Mouse (Mus musculus) midbrain, embryonic 10.5 days (tissue): ENCODE measurements around the gene Zfp422. TPM values are rescaled to one million over a fixed set of nuclear protein-coding genes. Genes with fewer than 3 reads are reported as not detected.
"Not testable (repeated sequence)": the region's sequence is repeated elsewhere in the genome, so short reads cannot be mapped to it uniquely, and the experiment has no call there.

ENCODE experiments used
- DNase-seq: peaks from one replicate; pipeline ENCODE4 v3.0.0-alpha.2; 2017; ENCODE audit warnings: low spot score
- H3K27ac ChIP-seq: fragments of 300-500 bp; sonication (generic); replicated peaks from 2 replicates; pipeline ENCODE4 v1.5.1; 2016; ENCODE audit warnings: mild to moderate bottlenecking
- H3K27me3 ChIP-seq: fragments of 300-500 bp; sonication (generic); 2 replicates; pipeline ENCODE4 v1.6.1; 2016; ENCODE audit warnings: low read depth, mild to moderate bottlenecking; ENCODE audit not compliant: poor library complexity, severe bottlenecking
- H3K36me3 ChIP-seq: fragments of 300-500 bp; sonication (generic); 2 replicates; pipeline ENCODE4 v1.6.1; 2016; ENCODE audit warnings: mild to moderate bottlenecking, moderate library complexity
- H3K4me1 ChIP-seq: fragments of 300-500 bp; sonication (generic); 2 replicates; pipeline ENCODE4 v1.6.1; 2016
- H3K4me3 ChIP-seq: fragments of 300-500 bp; sonication (generic); 2 replicates; pipeline ENCODE4 v1.5.1; 2016; ENCODE audit warnings: mild to moderate bottlenecking, moderate library complexity
- H3K9me3 ChIP-seq: fragments of 300-500 bp; sonication (generic); replicated peaks from 2 replicates; pipeline ENCODE4 v1.6.1; 2016; ENCODE audit warnings: mild to moderate bottlenecking
- WGBS: fragments of 180-500 bp; shearing (Covaris S2); methylation state at CpG from one replicate; pipeline ENCODE4 v1.1.7; 2016; 5-methylcytosine and 5-hydroxymethylcytosine counted together
- microRNA-seq: library from miRNA; unstranded; fragments of <30 nt; microRNA quantifications from one replicate; pipeline ENCODE4, GENCODE M21; 2017
- polyA plus RNA-seq: library from polyadenylated mRNA; unstranded; fragments of >200 nt; fragmentation: Nextera tagmentation; extraction: Ambion mirVana; gene quantifications from 2 replicates; pipeline ENCODE4 v1.2.1, GENCODE M21; 2016

The Zfp422 gene
- polyA plus RNA-seq, 1 experiment from 2014 or later, result 308 TPM

DNA sequence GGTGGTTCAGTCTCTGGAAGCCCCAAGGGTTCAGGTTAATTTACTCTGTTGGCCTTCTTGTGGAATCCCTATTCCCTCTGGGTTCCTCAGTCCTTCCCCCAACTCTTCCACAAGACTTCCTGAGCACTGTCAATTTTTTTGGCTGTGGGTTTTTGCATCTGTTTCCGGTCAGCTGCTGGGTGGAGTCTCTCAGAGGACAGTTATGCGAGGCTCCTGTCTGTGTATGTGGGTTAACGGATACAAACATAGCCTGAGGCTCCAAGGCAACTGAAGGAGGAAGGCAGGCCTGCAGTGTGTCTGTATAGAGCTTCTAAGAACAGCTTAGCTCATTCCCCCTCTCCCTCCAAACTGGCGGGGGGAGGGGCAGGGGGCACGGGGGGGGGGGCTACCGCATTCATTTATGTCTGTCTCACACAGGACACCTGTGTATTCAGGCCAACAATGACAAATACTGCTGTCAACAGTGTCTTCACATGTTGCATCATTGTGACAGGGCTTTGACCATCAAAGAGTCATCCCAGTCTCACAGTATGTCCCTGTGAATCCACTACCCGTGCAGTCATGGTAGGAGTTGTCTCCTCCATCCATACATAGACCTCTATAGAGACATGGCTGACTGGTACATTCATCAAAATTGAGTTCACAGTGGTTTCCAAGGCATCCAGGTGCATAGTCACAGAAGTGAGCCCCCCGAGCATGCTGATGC, 7.3 kb downstream of the Zfp422 start:
- Histone ChIP-seq H3K27ac (no peak overlapping the region), H3K4me1 (peaks cover 4% of the 10 kb centered on the region; the same call in 1 of the 2 replicates), H3K9me3 (no peaks in the 10 kb centered on the region), H3K27me3 (no peaks in the 10 kb centered on the region), H3K36me3 (peaks cover 23% of the 10 kb centered on the region), H3K4me3 (no peak overlapping the region)
- DNase-seq, result no peak
- WGBS, result 70% methylated on average over 8 of the region's 8 CpGs

DNA sequence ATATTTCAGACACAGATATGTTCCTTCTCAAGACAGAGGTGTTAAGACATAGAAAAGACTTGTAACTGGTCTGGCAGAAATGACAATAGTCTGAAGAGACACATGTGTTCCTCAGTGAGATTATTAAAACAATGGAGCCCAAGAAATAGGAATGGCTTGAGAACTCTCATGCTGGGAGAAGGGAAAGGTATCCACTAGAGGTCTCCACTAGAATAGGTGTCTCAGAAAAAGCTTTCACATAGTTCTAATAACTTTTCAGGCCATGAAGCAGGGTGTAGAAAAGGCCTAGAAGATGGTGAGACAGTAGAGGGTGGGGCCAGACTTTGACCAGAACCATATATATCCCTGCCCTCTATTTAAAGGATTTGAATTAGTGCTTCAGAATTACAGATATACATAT, 10.7 kb downstream of the Zfp422 start:
- Histone ChIP-seq H3K9me3 (no peaks in the 10 kb centered on the region), H3K27me3 (no peaks in the 10 kb centered on the region), H3K36me3 (no peaks in the 10 kb centered on the region), H3K4me3 (no peak overlapping the region), H3K27ac (no peak overlapping the region), H3K4me1 (no peaks in the 10 kb centered on the region)
- no peak for DNase-seq

DNA sequence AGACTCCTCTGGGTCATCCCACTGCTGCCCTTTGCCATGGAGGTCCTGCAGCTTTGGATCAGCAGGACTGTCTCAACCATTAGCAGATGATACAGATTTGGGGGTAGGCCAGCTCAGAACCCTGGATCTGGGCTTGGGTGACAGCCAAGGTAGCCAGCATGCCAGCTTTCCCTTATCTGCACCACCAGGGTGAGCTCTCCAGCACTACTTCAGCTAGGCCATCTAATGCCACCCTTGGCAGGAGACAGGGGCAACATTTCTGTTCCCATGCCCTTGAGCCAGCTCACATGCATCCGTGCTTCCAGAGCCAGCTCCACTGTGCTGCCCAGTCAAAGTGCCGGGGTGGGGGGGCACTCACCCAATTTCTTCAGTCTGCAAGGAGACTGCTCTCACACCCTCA, 13.1 kb downstream of the Zfp422 start:
- no peaks in the 10 kb centered on the region for H3K36me3 ChIP-seq
- no peaks in the 10 kb centered on the region for H3K9me3 ChIP-seq
- H3K4me1 ChIP-seq, result no peaks in the 10 kb centered on the region
- 91% methylated on average over 2 of the region's 2 CpGs for WGBS
- no peak overlapping the region for H3K27ac ChIP-seq
- no peaks in the 10 kb centered on the region for H3K27me3 ChIP-seq
- DNase-seq, result no peak
- H3K4me3 ChIP-seq, result no peak overlapping the region

DNA sequence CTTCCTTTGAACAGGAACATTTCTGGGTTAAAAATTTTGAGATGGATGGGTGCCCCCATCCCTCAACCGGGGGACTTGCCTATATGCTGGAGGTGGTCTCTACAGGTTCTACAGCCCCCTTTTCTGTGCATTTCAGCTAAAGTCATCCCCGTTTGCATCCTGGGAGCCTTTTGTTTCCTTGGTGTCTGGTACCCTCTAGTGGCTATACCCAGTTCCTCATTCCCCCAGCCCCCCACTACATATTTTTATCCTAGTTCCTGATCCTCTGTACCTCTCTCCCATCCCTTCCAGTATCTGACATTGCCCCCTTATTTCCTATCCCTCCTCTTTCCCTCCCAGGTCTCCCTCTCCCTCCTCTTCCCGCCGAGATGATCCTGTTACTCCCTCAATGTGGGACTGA, 21.6 kb downstream of the Zfp422 start:
- Histone ChIP-seq H3K4me1 (no peaks in the 10 kb centered on the region), H3K4me3 (no peak overlapping the region), H3K9me3 (no peaks in the 10 kb centered on the region), H3K27ac (no peak overlapping the region), H3K27me3 (no peaks in the 10 kb centered on the region), H3K36me3 (no peaks in the 10 kb centered on the region)
- no peak for DNase-seq
- 40% methylated on average over 4 of the region's 4 CpGs for WGBS

DNA sequence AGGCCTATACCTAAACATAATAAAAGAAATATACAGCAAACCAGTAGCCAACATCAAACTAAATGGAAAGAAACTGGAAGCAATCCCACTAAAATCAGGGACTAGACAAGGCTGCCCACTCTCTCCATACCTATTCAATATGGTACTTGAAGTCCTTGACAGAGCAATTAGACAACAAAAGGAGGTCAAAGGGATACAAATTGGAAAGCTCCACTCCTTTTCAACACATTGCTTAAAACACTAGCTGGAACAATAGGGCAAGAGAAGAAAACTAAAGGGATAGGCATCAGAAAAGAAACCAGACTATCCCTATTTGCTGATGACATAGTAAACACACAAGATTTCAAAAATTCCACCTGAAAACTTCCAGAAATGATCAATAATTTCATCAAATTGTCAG, 27.8 kb downstream of the Zfp422 start:
- H3K27me3 ChIP-seq, H3K4me3 ChIP-seq, H3K27ac ChIP-seq, H3K4me1 ChIP-seq, H3K36me3 ChIP-seq, H3K9me3 ChIP-seq, DNase-seq: not testable (repeated sequence)

DNA sequence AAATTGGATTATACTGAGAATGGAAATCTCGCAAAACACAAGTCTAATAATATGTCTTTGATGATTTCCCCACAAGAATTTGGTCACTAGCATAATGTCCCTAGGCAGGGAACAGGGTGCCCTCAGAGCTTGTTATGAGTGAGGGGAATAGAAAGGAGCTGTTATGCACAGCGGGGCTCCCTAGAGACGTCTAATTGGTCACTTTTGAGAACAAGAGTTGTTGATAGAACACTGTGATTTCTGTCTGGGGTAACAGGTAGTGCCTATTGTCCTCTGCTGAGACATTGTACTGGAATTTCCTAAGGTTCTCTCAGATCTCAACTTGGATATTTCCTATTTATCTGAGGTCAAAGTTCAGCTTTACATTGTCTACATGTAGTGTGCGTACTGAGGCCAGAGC, 44.7 kb downstream of the Zfp422 start, which contains the start of gene Olfr215:
Gene Olfr215 (minus strand): TSS at position 101 of the 400 bp plus-strand sequence.
- no peak within 1 kb of the TSS for H3K27ac ChIP-seq
- H3K36me3 ChIP-seq, result no peaks in the 10 kb centered on the region
- H3K4me1 ChIP-seq, result peaks cover 4% of the 10 kb centered on the region; the same call in 1 of the 2 replicates
- DNase-seq, result no peak
- H3K9me3 ChIP-seq, result no peaks in the 10 kb centered on the region
- 76% methylated on average over 4 of the region's 4 CpGs for WGBS
- H3K27me3 ChIP-seq, result no peaks in the 10 kb centered on the region
- no peak within 1 kb of the TSS for H3K4me3 ChIP-seq

Small RNA genes within 50 kb of the gene (microRNA-seq; reads per million reads assigned to microRNA genes)
- 1.2 reads per million for gene Mir7043

Other genes starting within 250 kb of the Zfp422 start
- 0.77 and 1.1 TPM in 2 replicates for gene Alox5, start 167.8 kb downstream of the Zfp422 start, polyA plus RNA-seq
- gene Olfr211, start 139.9 kb downstream of the Zfp422 start, polyA plus RNA-seq, result not detected in 2 replicates
- gene Olfr212, start 122.5 kb downstream of the Zfp422 start, polyA plus RNA-seq, result not detected in 2 replicates
- gene Olfr213, start 90.5 kb downstream of the Zfp422 start, polyA plus RNA-seq, result not detected in 2 replicates
- gene Gm5580, start 77.9 kb downstream of the Zfp422 start, polyA plus RNA-seq, result 0.69 and 0.79 TPM in 2 replicates
- not detected in 2 replicates for gene Olfr214, start 74.8 kb downstream of the Zfp422 start, polyA plus RNA-seq
- gene Olfr215, start 44.8 kb downstream of the Zfp422 start, polyA plus RNA-seq, result not detected in 2 replicates
- 8.6 and 9.2 TPM in 2 replicates for gene Depp1, start 21.6 kb upstream of the Zfp422 start, polyA plus RNA-seq
- 35.0 and 35.7 TPM in 2 replicates for gene Rassf4, start 45.0 kb upstream of the Zfp422 start, polyA plus RNA-seq
- 0.02 and 0.06 TPM in 2 replicates for gene Tmem72, start 87.9 kb upstream of the Zfp422 start, polyA plus RNA-seq